Mouse (Mus musculus) C2C12 (cell line): Measurements from ENCODE around the gene Krt18. TPM values are rescaled to one million over a fixed set of nuclear protein-coding genes. Genes with fewer than 3 reads are reported as not detected.

Source experiments
- H3K27me3 ChIP-seq: one replicate; pipeline ENCODE4 v1.6.1; 2011; ENCODE audit not compliant: control insufficient read depth, insufficient read depth, insufficient read length
- H3K36me3 ChIP-seq: one replicate; pipeline ENCODE4 v1.6.1; 2011; ENCODE audit not compliant: control insufficient read depth, insufficient read depth
- H3K4me3 ChIP-seq: one replicate; pipeline ENCODE4 v1.5.1; 2011; ENCODE audit warnings: mild to moderate bottlenecking, control low read depth; ENCODE audit not compliant: poor library complexity, insufficient read depth, severe bottlenecking
- H3K79me2 ChIP-seq: one replicate; pipeline ENCODE4 v1.6.1; 2011; ENCODE audit not compliant: control insufficient read depth, insufficient read depth
- H3K79me3 ChIP-seq: one replicate; pipeline ENCODE4 v1.6.1; 2011; ENCODE audit warnings: low read depth, control low read depth
- H3ac ChIP-seq: one replicate; pipeline ENCODE3; 2011; ENCODE audit warnings: low read depth; ENCODE audit not compliant: control insufficient read depth, insufficient read length
- CEBPB ChIP-seq: IDR thresholded peaks from one replicate; pipeline ENCODE4 v1.6.1; 2011; ENCODE audit warnings: low read depth, mild to moderate bottlenecking, control low read depth, moderate library complexity
- CTCF ChIP-seq: IDR thresholded peaks from one replicate; pipeline ENCODE4 v1.5.1; 2011; ENCODE audit not compliant: control insufficient read depth, insufficient read depth, insufficient read length
- FOSL1 ChIP-seq: IDR thresholded peaks from one replicate; pipeline ENCODE4 v1.8.0; 2011; ENCODE audit warnings: mild to moderate bottlenecking, low read length; ENCODE audit not compliant: poor library complexity, insufficient read depth, severe bottlenecking
- MAX ChIP-seq: IDR thresholded peaks from one replicate; pipeline ENCODE4 v1.6.1; 2011; ENCODE audit warnings: mild to moderate bottlenecking, control low read depth
- MYOD1 ChIP-seq: IDR thresholded peaks from one replicate; pipeline ENCODE4 v1.6.1; 2011; ENCODE audit warnings: low read depth; ENCODE audit not compliant: control insufficient read depth, insufficient read length
- MYOG ChIP-seq: IDR thresholded peaks from one replicate; pipeline ENCODE4 v1.6.1; 2011; ENCODE audit not compliant: control insufficient read depth, insufficient read length; ENCODE audit errors: extremely low read depth
- USF1 ChIP-seq: IDR thresholded peaks from one replicate; pipeline ENCODE4 v1.6.1; 2011; ENCODE audit warnings: low read depth, mild to moderate bottlenecking, control low read depth, moderate library complexity
- polyA plus RNA-seq: library from polyadenylated mRNA; unstranded; fragments of >200 nt; fragmentation: generic; extraction: Trizol; gene quantifications from one replicate; pipeline ENCODE4 v1.2.1, GENCODE M21; 2012; ENCODE audit warnings: missing spikeins

Gene Krt18
- polyA plus RNA-seq, 1 experiment: 0.04 TPM

GRCm38 (mm10) chr15:102007097-102008069, 20.6 kb upstream of the Krt18 start:
- H3K4me3 ChIP-seq: no peak overlapping the region
- no peaks in the 10 kb centered on the region for H3K36me3 ChIP-seq
- H3ac ChIP-seq: no peak overlapping the region
- H3K27me3 ChIP-seq: no peaks in the 10 kb centered on the region
- no peaks in the 10 kb centered on the region for H3K79me2 ChIP-seq
- no peak for TF ChIP-seq MYOG
- peak; percentile 61 for TF ChIP-seq MAX
- no peak for TF ChIP-seq FOSL1
- TF ChIP-seq CTCF: no peak
- TF ChIP-seq MYOD1: peak; percentile 55
- no peaks in the 10 kb centered on the region for H3K79me3 ChIP-seq

DNA sequence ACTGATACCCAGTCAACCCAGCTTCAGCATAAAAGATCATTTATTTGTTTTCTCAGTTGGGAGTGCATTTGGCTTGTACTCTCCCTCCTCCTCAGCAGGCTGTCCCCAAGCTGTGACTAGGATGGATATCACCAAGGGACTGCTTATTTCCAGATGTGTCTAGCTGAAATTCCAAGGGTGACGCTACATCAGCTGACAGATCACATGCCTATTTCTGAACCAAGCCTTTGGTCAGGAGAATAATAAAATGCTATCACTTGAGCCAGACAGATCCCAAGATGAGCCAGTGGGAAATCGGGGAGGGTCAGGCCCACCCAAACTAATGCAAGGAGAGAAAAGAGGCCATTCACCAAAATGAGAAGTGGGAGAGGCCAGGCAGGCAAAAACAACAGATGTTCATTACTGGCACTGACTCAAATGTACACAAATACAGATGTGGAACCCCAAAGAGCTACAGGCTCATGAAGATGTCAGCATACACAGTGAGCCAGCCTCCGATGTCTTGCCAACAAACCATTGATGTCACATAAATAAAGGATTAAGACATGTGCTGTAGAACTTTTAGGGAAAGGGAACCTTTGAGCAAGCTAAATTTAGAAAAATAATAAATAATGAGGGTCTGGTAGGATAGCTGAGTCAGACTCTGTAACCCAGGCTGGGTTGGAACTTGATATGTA, 17.3 kb upstream of the Krt18 start:
- Histone ChIP-seq H3K27me3 (no peaks in the 10 kb centered on the region), H3K36me3 (no peaks in the 10 kb centered on the region), H3K79me2 (no peaks in the 10 kb centered on the region), H3ac (no peak overlapping the region), H3K4me3 (no peak overlapping the region), H3K79me3 (no peaks in the 10 kb centered on the region)
- TF ChIP-seq CEBPB (no peak), USF1 (peak; percentile 94), MYOG (no peak), MYOD1 (peak; percentile 39), MAX (peak; percentile 29), FOSL1 (peak; percentile 6)

GRCm38 (mm10) chr15:102012260-102012765, 15.7 kb upstream of the Krt18 start:
- no peaks in the 10 kb centered on the region for H3K36me3 ChIP-seq
- TF ChIP-seq FOSL1 (no peak), CEBPB (no peak), MYOD1 (no peak), CTCF (no peak), MYOG (no peak), USF1 (no peak), MAX (no peak)
- no peak overlapping the region for H3K4me3 ChIP-seq
- no peaks in the 10 kb centered on the region for H3K27me3 ChIP-seq
- H3K79me2 ChIP-seq: no peaks in the 10 kb centered on the region
- no peak overlapping the region for H3ac ChIP-seq
- H3K79me3 ChIP-seq: no peaks in the 10 kb centered on the region

DNA sequence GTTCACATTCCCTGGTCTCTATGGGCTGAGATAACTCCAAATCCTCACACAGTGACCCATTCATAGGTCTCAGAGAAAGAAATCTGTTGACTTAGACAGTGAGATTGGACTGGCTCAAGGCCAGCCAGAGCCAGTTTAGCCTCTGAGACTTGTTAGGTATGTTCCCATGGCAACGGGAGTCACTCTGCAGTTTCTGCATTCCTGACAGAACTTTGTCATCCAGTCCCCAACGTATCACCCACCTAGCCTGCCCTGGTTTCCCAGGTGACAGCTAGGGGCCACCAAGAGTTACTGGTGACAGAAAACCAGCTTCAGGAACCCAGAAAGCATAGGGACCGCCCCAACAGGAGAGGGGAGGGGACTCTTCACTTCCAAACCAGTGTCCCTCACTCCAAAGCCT, 14.3 kb upstream of the Krt18 start:
- H3K79me3 ChIP-seq: no peaks in the 10 kb centered on the region
- TF ChIP-seq MAX (no peak), CTCF (no peak), FOSL1 (no peak), MYOD1 (no peak), CEBPB (no peak), USF1 (no peak), MYOG (no peak)
- no peaks in the 10 kb centered on the region for H3K79me2 ChIP-seq
- H3K27me3 ChIP-seq: no peaks in the 10 kb centered on the region
- H3ac ChIP-seq: no peak overlapping the region
- H3K36me3 ChIP-seq: no peaks in the 10 kb centered on the region
- no peak overlapping the region for H3K4me3 ChIP-seq

DNA sequence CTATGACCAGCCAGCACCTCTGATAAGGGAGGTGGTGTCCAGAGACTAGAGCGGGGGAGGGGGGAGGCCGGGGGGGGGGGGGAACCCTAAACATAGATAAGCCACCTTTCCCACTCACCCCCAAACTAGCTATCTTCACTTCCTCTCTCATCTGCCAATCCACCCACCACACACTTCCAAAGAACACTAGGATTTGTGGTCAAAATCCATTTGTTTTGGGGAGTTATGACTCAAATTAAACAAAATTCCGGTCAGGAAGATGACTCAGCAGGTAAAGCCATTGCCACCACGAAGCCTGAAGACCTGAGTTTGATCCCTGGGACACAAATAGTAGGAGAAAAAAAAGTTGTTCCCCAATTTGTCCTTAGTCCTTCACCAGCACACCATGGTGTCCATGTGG, 13.1 kb upstream of the Krt18 start:
- no peak overlapping the region for H3K4me3 ChIP-seq
- H3K36me3 ChIP-seq: no peaks in the 10 kb centered on the region
- H3K79me3 ChIP-seq: no peaks in the 10 kb centered on the region
- no peaks in the 10 kb centered on the region for H3K79me2 ChIP-seq
- no peaks in the 10 kb centered on the region for H3K27me3 ChIP-seq
- TF ChIP-seq MYOD1 (peak; percentile 31), CTCF (no peak), MAX (no peak), CEBPB (peak; percentile 1), USF1 (no peak), MYOG (no peak), FOSL1 (peak; percentile 98)
- H3ac ChIP-seq: no peak overlapping the region

- Histone ChIP-seq H3K4me3 (no peak overlapping the region), H3K79me2 (no peaks in the 10 kb centered on the region), H3ac (no peak overlapping the region), H3K79me3 (no peaks in the 10 kb centered on the region), H3K27me3 (no peaks in the 10 kb centered on the region), H3K36me3 (no peaks in the 10 kb centered on the region)
- TF ChIP-seq CEBPB (no peak), USF1 (no peak), MYOG (no peak), FOSL1 (peak; percentile 89), MYOD1 (peak; percentile 59), CTCF (no peak), MAX (peak; percentile 62)
These were observed 11.9 kb upstream of the Krt18 start for GRCm38 (mm10) chr15:102016096-102016495.
